Mouse (Mus musculus): ENCODE results near the gene Fstl1. TPM values are rescaled to one million over a fixed set of nuclear protein-coding genes. Genes with fewer than 3 reads are reported as not detected.

Gene Fstl1
- polyA plus RNA-seq, 1 experiment from 2014 or later: 271 TPM

- Histone ChIP-seq H3K9ac (ENCODE audit: low read depth, low read length) (no peak overlapping the region), H3K36me3 (ENCODE audit: control insufficient read depth, insufficient read depth, low read length) (no peaks in the 10 kb centered on the region), H3K9me3 (ENCODE audit: control insufficient read depth, low read length) (no peaks in the 10 kb centered on the region), H3K27me3 (ENCODE audit: control insufficient read depth, insufficient read depth, low read length) (no peaks in the 10 kb centered on the region), H3K4me3 (ENCODE audit: low read depth, low read length) (no peak overlapping the region), H3K27ac (ENCODE audit: low read depth, low read length) (no peak overlapping the region), H3K4me1 (replicated peaks; ENCODE audit: control insufficient read depth, insufficient read depth, low read length) (no peaks in the 10 kb centered on the region), H3K4me2 (replicated peaks; ENCODE audit: low read depth, low read length) (no peak overlapping the region)
- 83% methylated on average over 3 of the region's 3 CpGs for WGBS
- DNase-seq (ENCODE audit: low spot score) (no peak), ATAC-seq (ENCODE audit: low FRiP score) (no peak)
Observed at GRCm38 (mm10) chr16:37863876-37864275, 87.2 kb downstream of the Fstl1 start.

DNA sequence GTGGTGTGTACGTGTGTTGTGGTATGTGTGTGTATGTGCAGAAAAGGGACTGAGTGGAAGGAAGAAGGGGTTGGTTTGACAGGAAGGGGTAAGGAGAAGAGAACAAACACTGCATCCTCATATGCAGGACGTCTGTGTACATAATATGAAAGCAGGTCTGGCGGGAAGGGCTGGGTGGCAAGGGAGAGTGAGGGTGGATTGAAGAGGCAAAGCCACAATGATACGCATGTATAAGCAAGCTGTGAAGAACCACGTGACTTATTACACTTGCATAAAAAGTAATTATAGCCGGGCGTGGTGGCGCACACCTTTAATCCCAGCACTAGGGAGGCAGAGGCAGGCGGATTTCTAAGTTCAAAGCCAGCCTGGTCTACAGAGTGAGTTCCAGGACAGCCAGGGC lies 89.2 kb downstream of the Fstl1 start:
- H3K4me1 ChIP-seq (replicated peaks; ENCODE audit: control insufficient read depth, insufficient read depth, low read length): 0 out of 2 replicates have a peak, but pooled peaks cover 5% of the 10 kb centered on the region
- WGBS: 90% methylated on average over 9 of the region's 9 CpGs
- H3K4me3 ChIP-seq (ENCODE audit: low read depth, low read length): no peak overlapping the region
- H3K27ac ChIP-seq (ENCODE audit: low read depth, low read length): no peak overlapping the region
- H3K4me2 ChIP-seq (replicated peaks; ENCODE audit: low read depth, low read length): no peak overlapping the region
- no peaks in the 10 kb centered on the region for H3K9me3 ChIP-seq (ENCODE audit: control insufficient read depth, low read length)
- no peaks in the 10 kb centered on the region for H3K27me3 ChIP-seq (ENCODE audit: control insufficient read depth, insufficient read depth, low read length)
- no peak for ATAC-seq (ENCODE audit: low FRiP score)
- H3K9ac ChIP-seq (ENCODE audit: low read depth, low read length): no peak overlapping the region
- H3K36me3 ChIP-seq (ENCODE audit: control insufficient read depth, insufficient read depth, low read length): no peaks in the 10 kb centered on the region
- no peak for DNase-seq (ENCODE audit: low spot score)

GRCm38 (mm10) chr16:37867791-37868505 lies 91.3 kb downstream of the Fstl1 start, which contains the start of gene Lrrc58:
TSS of gene Lrrc58 (plus strand) at chr16:37868389.
- Histone ChIP-seq H3K27me3 (ENCODE audit: control insufficient read depth, insufficient read depth, low read length) (no peaks in the 10 kb centered on the region), H3K27ac (ENCODE audit: low read depth, low read length) (peak within 1 kb of the TSS; percentile 99), H3K4me3 (ENCODE audit: low read depth, low read length) (peak within 1 kb of the TSS; percentile 97), H3K4me2 (replicated peaks; ENCODE audit: low read depth, low read length) (peak within 1 kb of the TSS; percentile 82), H3K36me3 (ENCODE audit: control insufficient read depth, insufficient read depth, low read length) (no peaks in the 10 kb centered on the region), H3K9me3 (ENCODE audit: control insufficient read depth, low read length) (no peaks in the 10 kb centered on the region), H3K9ac (ENCODE audit: low read depth, low read length) (peak within 1 kb of the TSS; percentile 94), H3K4me1 (replicated peaks; ENCODE audit: control insufficient read depth, insufficient read depth, low read length) (0 out of 2 replicates have a peak, but pooled peaks cover 5% of the 10 kb centered on the region)
- ATAC-seq (ENCODE audit: low FRiP score) (peak; percentile 94), DNase-seq (ENCODE audit: low spot score) (peak; percentile 91)
- WGBS: under 1% methylated on average over 71 of the region's 86 CpGs

GRCm38 (mm10) chr16:37868506-37869469 lies 92.1 kb downstream of the Fstl1 start:
- Histone ChIP-seq H3K9ac (ENCODE audit: low read depth, low read length) (peak overlapping the region; percentile 94), H3K27me3 (ENCODE audit: control insufficient read depth, insufficient read depth, low read length) (no peaks in the 10 kb centered on the region), H3K4me2 (replicated peaks; ENCODE audit: low read depth, low read length) (peak overlapping the region; percentile 82), H3K36me3 (ENCODE audit: control insufficient read depth, insufficient read depth, low read length) (no peaks in the 10 kb centered on the region), H3K27ac (ENCODE audit: low read depth, low read length) (peak overlapping the region; percentile 99), H3K9me3 (ENCODE audit: control insufficient read depth, low read length) (no peaks in the 10 kb centered on the region), H3K4me1 (replicated peaks; ENCODE audit: control insufficient read depth, insufficient read depth, low read length) (0 out of 2 replicates have a peak, but pooled peaks cover 5% of the 10 kb centered on the region), H3K4me3 (ENCODE audit: low read depth, low read length) (peak overlapping the region; percentile 97)
- DNase-seq (ENCODE audit: low spot score) (peak; percentile 66), ATAC-seq (ENCODE audit: low FRiP score) (peak; percentile 79)
- under 1% methylated on average over 72 of the region's 87 CpGs for whole genome bisulfite sequencing

GRCm38 (mm10) chr16:37869470-37870231 lies 93.0 kb downstream of the Fstl1 start:
- ATAC-seq (ENCODE audit: low FRiP score): no peak
- H3K4me2 ChIP-seq (replicated peaks; ENCODE audit: low read depth, low read length): peak overlapping the region; percentile 82
- 45% methylated on average over 4 of the region's 4 CpGs for WGBS
- peak overlapping the region; percentile 97 for H3K4me3 ChIP-seq (ENCODE audit: low read depth, low read length)
- no peaks in the 10 kb centered on the region for H3K27me3 ChIP-seq (ENCODE audit: control insufficient read depth, insufficient read depth, low read length)
- no peak for DNase-seq (ENCODE audit: low spot score)
- H3K27ac ChIP-seq (ENCODE audit: low read depth, low read length): peak overlapping the region; percentile 99
- H3K9ac ChIP-seq (ENCODE audit: low read depth, low read length): peak overlapping the region; percentile 94
- no peaks in the 10 kb centered on the region for H3K9me3 ChIP-seq (ENCODE audit: control insufficient read depth, low read length)
- 0 out of 2 replicates have a peak, but pooled peaks cover 5% of the 10 kb centered on the region for H3K4me1 ChIP-seq (replicated peaks; ENCODE audit: control insufficient read depth, insufficient read depth, low read length)
- no peaks in the 10 kb centered on the region for H3K36me3 ChIP-seq (ENCODE audit: control insufficient read depth, insufficient read depth, low read length)

GRCm38 (mm10) chr16:37871112-37871715 lies 94.5 kb downstream of the Fstl1 start:
- Histone ChIP-seq H3K4me2 (replicated peaks; ENCODE audit: low read depth, low read length) (no peak overlapping the region), H3K36me3 (ENCODE audit: control insufficient read depth, insufficient read depth, low read length) (no peaks in the 10 kb centered on the region), H3K9me3 (ENCODE audit: control insufficient read depth, low read length) (no peaks in the 10 kb centered on the region), H3K4me1 (replicated peaks; ENCODE audit: control insufficient read depth, insufficient read depth, low read length) (0 out of 2 replicates have a peak, but pooled peaks cover 5% of the 10 kb centered on the region), H3K4me3 (ENCODE audit: low read depth, low read length) (no peak overlapping the region), H3K27me3 (ENCODE audit: control insufficient read depth, insufficient read depth, low read length) (no peaks in the 10 kb centered on the region), H3K27ac (ENCODE audit: low read depth, low read length) (no peak overlapping the region), H3K9ac (ENCODE audit: low read depth, low read length) (no peak overlapping the region)
- 90% methylated on average over 4 of the region's 4 CpGs for WGBS
- ATAC-seq (ENCODE audit: low FRiP score) (no peak), DNase-seq (ENCODE audit: low spot score) (no peak)

GRCm38 (mm10) chr16:37874501-37875235 lies 98.0 kb downstream of the Fstl1 start:
- no peak overlapping the region for H3K9ac ChIP-seq (ENCODE audit: low read depth, low read length)
- H3K27me3 ChIP-seq (ENCODE audit: control insufficient read depth, insufficient read depth, low read length): no peaks in the 10 kb centered on the region
- 0 out of 2 replicates have a peak, but pooled peaks cover 5% of the 10 kb centered on the region for H3K4me1 ChIP-seq (replicated peaks; ENCODE audit: control insufficient read depth, insufficient read depth, low read length)
- no peak for ATAC-seq (ENCODE audit: low FRiP score)
- no peak for DNase-seq (ENCODE audit: low spot score)
- H3K4me2 ChIP-seq (replicated peaks; ENCODE audit: low read depth, low read length): no peak overlapping the region
- no peaks in the 10 kb centered on the region for H3K9me3 ChIP-seq (ENCODE audit: control insufficient read depth, low read length)
- H3K27ac ChIP-seq (ENCODE audit: low read depth, low read length): no peak overlapping the region
- 89% methylated on average over 4 of the region's 4 CpGs for WGBS
- no peak overlapping the region for H3K4me3 ChIP-seq (ENCODE audit: low read depth, low read length)
- 0 out of 2 replicates have a peak, but pooled peaks cover 2% of the 10 kb centered on the region for H3K36me3 ChIP-seq (ENCODE audit: control insufficient read depth, insufficient read depth, low read length)
